Mouse (Mus musculus): ENCODE results near the gene Klf4.
A peak's percentile ranks its signal among the peaks of the same experiment; 100 is the strongest.

The Klf4 gene

DNA sequence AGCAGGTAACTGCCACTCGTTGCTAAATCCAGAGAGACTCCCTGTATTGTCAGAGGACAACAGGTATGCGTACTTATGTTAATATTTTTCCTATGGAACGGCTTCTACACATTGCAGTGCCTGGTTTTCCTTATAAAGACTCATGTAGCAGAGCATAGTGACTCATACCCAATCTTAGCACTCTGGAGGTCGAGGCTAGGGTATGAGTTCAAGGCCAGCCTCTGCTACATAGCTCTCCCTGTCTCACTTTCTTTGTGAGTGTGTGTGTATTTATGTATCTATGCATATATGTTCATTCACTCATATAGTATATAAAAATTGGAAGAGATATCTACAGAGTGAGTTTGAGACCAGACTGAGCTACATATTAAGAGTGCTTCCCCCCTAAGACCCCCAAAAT is 8.3 kb downstream of the Klf4 start:
- no peak for DNase-seq (ENCODE audit: low spot score in 2 of 2)

DNA sequence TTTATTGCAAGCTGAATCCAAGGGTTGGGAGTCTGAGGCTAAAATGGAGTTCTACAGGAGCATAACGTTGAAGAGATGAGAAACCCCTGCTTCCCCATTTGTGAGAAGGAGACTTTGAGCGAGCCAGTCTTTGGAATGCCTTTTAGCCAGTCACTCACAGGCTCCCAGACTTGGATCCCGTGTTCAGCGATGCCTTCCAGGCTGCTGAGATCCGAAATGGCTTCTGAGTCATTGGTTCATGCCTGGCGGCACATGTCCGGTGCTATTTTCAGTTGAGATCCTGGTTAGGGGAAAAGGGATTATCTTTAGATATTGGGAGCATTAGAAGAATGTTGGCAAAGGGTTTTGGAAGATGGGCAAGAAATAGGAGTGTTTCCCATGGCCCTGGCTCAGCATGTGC is 14.8 kb downstream of the Klf4 start:
- DNase-seq (ENCODE audit: low spot score in 2 of 2) = no peak

DNA sequence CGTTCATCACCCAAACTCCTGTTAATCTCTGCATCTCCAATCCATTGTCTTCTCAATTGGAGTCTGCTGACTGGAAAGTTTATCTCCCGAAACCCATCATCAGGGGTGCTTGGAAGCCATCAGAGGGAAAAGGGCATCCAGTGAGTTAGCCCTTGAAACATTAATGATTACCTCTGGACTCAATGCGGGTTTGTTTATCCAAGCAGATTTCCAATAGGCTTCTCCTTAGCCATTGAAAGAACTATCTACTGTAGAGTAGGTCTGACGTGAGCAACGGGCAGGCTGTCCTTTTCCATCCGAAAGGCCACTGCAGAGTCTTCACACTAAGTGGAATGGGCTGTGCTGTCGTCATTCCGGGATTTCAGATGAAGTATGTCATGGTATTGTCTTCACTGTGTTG is 16.2 kb downstream of the Klf4 start:
- no peak for DNase-seq (ENCODE audit: low spot score in 2 of 2)

DNA sequence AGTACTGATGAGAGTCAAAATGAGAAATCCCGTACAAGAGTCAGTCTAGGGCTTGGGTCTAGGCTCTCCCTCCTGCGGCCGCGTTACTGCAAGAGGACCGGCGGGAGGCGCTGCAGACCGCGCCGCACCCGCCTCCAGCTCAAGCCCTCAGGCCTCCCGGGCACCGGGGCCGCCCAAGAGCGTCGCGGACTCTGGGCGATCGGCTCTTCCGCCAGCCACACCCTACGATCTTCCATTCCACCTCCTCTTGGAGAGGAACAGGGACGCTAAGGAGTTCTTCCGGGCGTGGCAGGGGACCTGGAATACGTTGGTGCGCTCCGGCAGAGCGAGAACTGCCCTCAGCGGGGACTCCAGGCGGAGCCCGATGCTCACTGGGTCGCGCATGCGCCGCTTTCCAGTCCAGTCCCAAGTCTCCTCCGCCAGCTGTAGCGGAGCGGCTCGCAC is 17.5 kb downstream of the Klf4 start:
- peak; percentile 18 to 34 for DNase-seq (ENCODE audit: low spot score in 2 of 2)

DNA sequence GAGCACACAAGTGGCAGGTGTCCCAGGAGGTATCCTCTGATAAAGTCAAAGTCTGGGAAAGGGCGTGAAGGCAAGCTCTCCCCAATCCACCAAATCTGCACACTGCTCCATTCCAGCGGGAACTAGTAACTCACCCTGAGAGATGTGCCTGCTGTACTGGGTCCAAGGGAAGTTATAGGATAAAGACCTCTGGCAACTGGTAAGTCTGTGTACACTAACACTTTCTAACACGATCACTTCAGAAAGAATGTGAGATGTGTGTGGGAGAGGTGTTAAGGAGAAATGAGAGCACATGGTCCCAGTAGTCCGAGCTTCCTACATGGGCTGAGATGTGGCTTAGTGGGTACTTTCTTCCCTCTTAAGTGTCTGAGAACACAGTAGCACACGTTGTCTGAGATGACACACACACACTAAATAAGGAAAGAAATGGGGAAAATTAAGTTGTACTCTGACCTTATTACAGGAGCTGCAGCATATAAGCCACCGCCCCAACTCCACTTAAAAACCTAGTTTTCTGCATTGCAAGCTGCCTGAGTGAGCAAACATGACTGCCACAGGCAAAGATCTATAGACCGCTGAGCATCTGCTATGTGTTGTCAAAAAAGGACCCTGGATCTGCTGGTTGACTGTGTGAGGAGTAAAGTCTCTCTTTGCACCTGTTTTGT is 18.5 kb downstream of the Klf4 start:
- no peak for DNase-seq (ENCODE audit: low spot score in 2 of 2)

DNA sequence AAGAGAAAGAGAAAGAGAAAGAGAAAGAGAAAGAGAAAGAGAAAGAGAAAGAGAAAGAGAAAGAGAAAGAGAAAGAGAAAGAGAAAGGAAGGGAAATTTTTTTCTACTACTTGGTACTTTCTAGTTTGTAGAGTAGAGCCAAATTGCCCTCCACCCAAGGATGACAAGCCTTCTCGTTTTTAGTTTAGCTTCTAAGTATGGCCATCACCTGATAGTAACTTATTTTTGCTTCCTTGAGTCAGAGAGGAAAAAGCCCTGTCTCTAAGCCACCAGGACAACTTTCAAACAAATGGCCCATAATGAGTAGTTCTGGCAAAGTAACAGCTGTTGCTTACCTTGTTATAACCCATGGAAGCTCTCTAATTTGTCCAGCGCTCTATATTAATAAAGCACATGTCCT is 20.9 kb downstream of the Klf4 start:
- no peak for DNase-seq (ENCODE audit: low spot score in 2 of 2)

DNA sequence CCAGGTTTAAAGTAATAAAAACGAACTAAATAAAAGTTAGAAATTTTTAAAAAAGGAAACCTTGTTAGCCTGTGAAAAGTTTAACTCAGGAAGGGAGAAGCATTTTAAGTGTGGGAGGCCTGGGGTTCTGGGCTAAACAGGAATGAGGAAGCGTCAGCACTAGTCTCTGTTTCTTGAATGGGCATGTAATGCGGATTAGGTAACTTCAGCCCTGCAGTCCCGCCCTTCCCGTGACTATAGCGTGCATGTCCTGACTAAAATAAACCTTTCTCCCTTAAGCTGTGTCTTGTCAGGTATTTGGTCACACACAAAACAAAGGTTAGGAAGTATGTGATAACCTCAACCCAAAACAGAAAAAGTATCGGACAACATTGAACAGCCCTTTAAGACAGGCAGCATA is 23.6 kb downstream of the Klf4 start:
- DNase-seq (ENCODE audit: low spot score in 2 of 2) = no peak

DNA sequence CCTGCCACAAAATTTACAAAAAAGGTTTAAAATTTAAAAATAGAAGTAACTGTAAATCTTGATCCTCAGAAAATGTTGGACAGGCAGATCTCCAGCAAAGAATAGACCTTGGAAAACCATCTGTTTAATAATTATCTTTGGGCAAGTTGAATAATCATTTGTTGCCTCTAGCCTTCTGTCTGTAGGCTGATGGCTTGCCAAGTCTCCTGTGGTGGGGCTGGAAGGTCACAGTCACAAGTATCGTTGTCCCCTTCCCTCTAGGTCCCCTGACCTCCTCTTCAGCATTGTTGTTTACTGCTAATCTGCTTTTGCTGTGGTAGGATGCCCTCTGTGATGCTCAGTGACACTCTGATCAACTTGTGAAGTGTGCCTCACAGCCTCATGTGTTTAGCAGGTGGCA is 33.6 kb downstream of the Klf4 start:
- DNase-seq (ENCODE audit: low spot score in 2 of 2) = no peak

DNA sequence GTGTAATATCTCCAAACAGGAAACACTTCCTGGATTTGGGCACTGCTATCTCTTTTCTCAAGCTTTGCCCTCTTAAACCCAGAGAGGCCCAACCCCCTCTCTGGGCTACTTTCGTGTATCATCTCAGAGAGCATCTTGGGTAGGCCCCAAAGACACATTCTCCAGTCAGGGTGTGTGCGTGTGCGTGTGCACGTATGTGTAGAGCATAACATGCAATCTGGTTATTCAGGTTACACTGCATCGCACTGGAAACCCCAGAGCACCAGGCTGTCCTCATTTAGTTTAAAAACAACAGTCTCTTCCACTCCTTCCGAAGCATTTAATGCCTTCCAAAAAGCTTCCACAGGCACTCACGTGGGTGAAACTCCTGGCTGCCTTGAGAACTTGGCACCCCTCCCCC is 35.9 kb downstream of the Klf4 start:
- DNase-seq (ENCODE audit: low spot score in 2 of 2) = no peak

DNA sequence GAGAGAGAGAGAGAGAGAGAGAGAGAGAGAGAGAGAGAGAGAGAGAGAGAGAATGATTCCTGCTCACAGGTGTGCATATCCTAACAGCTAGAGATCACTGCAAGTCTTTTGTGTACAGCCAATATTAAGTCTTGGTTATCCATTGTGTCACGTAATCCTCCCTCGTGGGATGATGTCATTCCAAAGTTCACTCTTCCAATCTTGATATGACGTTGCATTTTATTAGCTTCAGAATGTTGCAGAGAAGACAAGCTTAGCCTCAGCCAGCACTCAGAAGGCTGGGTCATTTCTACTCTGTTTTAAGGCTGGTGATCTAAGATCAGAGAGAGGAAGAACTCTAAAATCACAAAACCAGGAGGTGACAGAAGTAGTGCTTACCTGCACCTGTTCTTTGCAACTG is 39.0 kb downstream of the Klf4 start:
- no peak for DNase-seq (ENCODE audit: low spot score in 2 of 2)

DNA sequence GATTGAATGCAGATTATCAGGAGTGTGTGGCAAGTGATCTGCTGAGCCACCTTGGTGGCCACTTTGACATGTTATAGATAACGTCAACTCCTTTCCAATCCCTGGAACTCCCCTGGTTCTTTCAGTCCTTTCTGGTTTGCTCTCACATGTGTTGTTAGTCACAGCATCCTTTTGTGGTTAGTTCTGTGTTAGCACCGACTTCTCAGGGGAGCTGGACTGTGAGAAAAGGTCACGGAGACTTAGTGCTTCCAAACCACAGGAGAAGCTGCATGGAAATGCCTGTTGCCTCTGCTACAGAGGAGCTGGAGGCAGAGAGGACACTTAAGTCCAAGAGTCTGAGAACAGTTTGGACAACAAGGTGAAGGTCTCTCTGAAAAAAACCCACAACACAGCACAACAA is 42.9 kb downstream of the Klf4 start:
- DNase-seq (ENCODE audit: low spot score in 2 of 2) = no peak

DNA sequence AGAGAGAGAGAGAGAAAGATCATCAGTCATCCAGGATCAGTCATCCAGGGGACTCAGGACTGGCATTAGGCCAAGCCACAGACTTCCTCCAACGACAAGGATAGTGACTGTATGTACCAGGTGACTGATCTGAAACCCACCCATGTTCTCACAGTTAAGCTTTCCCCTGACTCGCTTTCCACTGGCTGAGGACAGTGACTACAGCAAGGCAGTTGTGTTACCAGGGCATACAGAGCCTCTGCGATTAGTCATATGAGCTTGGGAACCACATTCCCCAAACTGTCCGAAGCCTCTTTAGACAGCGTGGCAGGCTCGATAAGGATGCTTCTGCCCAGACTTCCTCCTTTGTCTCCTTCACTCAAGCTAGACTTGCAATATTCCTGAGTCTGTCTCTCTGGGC is 43.7 kb downstream of the Klf4 start:
- no peak for DNase-seq (ENCODE audit: low spot score in 2 of 2)

DNA sequence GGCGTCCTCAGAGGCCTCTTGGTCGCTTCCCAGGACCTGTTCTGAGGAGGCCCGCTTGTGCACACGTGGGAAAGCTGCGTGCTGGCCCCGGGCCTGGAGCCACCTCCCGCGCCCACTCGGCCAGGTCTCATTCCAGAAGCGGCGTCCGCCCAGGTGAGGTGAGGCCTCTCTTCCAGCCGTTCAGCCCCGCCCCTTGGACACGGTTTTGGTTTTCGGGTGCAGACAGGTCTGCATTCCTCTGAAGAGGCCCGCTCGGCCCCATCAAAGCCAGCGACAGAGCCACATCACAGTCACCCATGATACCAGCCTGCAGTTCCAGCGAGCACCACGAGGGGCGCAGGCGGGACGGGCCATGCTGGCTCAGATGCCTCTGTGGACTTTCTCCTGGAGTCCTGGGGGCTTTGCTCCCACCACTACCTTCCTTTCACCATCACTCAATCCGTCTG is 51.9 kb downstream of the Klf4 start:
- DNase-seq (ENCODE audit: low spot score in 2 of 2) = peak; percentile 25 to 54

DNA sequence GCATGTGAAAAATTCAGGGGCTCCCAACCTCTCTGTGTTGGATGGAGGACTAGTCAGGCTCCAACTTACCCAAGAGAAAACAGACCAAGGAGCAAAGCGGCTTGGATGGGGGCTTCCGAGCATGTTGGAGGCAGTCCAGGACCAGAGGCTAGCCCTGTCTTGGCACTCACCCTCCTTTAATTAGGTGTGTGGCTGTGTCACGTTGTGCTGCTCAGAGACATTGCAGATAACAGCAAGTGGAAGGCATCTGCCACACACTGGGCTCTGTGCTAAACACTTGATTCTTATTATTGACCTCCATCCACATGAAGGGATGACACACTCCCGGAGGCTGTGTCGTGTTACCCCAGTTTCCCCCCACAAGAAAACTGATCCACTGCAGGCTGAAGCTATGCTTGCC is 53.9 kb downstream of the Klf4 start:
- DNase-seq (ENCODE audit: low spot score in 2 of 2) = no peak

DNA sequence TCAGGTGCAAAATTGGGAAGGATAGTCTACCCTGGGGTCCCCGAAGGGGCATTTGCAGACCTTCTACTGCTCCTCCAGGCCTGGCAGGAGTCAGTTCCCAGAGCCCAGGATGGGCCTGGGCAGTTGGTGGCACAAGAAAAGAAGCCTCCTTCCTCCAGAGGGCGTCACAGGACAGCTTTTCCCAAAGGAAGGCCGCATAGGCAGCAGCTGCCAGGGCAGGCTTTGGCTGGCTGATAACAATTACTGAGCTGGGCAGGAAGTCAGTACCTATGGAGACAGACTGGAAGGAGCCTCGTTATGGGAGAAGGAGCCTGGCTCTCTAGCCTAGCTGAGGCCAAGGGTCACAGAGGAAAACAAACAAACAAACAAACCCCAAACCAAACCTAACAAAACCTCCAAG is 54.3 kb downstream of the Klf4 start:
- no peak for DNase-seq (ENCODE audit: low spot score in 2 of 2)

DNA sequence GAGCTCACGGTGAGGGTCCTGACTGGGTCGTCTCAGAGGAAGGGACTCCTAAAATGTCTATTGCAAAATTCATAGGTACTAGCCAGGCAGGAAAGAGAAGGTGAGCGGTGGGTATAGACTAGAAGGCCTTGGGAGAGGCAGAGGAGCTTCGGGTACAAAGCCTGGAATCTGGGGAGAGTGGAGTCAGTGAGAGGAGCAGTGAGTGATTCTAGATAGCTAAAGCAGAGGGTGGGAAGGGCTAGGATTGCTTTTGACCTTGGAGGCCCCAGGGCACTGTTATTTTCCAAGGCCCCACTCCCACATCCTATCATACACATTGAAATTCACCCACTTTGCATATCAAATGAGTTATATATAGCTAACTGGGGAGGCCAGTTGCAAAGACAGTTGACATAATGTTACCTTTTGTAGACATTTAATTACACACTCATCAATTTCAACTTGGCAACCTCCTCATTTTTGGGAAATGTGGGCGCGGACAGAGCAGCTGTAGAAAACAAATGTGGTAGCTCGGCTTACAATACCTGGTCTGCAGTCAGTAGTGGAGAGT is 55.0 kb downstream of the Klf4 start:
- no peak for DNase-seq (ENCODE audit: low spot score in 2 of 2)
